Mouse (Mus musculus) midbrain, postnatal 0 days (tissue): ENCODE results near the gene Pom121l12. TPM values are rescaled to one million over a fixed set of nuclear protein-coding genes. Genes with fewer than 3 reads are reported as not detected.

Experiments
- ATAC-seq: fragments of 200-750 bp; cut with Nextera tagmentation; 2 replicates; pipeline ENCODE4 v1.8.0; 2017; ENCODE audit warnings: moderate number of reproducible peaks, mild to moderate bottlenecking, moderate TSS enrichment, moderate library complexity; ENCODE audit not compliant: low FRiP score
- DNase-seq: peaks from one replicate; pipeline ENCODE4 v3.0.0-alpha.2; 2015; ENCODE audit warnings: low spot score
- H3K27ac ChIP-seq: fragments of 300-500 bp; sonication (generic); 2 replicates; pipeline ENCODE4 v1.5.1; 2014; ENCODE audit warnings: low read depth, mild to moderate bottlenecking, low read length, mixed read lengths
- H3K27me3 ChIP-seq: fragments of 300-500 bp; sonication (generic); 2 replicates; pipeline ENCODE4 v1.6.1; 2014; ENCODE audit warnings: low read length, control low read depth, mixed read lengths; ENCODE audit not compliant: insufficient read depth
- H3K36me3 ChIP-seq: fragments of 300-500 bp; sonication (generic); 2 replicates; pipeline ENCODE4 v1.6.1; 2014; ENCODE audit warnings: low read length, control low read depth, mixed read lengths; ENCODE audit not compliant: insufficient read depth
- H3K4me1 ChIP-seq: fragments of 300-500 bp; sonication (generic); 2 replicates; pipeline ENCODE4 v1.6.1; 2014; ENCODE audit warnings: mild to moderate bottlenecking, control low read depth, antibody characterized with exemption, low read length, mixed read lengths; ENCODE audit not compliant: insufficient read depth
- H3K4me2 ChIP-seq: fragments of 300-500 bp; sonication (generic); 2 replicates; pipeline ENCODE4 v1.6.1; 2014; ENCODE audit warnings: low read depth, mild to moderate bottlenecking, low read length, mixed read lengths; ENCODE audit not compliant: poor library complexity, severe bottlenecking
- H3K4me3 ChIP-seq: fragments of 300-500 bp; sonication (generic); 2 replicates; pipeline ENCODE4 v1.5.1; 2014; ENCODE audit warnings: low read depth, mild to moderate bottlenecking, low read length, moderate library complexity
- H3K9ac ChIP-seq: fragments of 300-500 bp; sonication (generic); replicated peaks from 2 replicates; pipeline ENCODE4 v1.6.1; 2014; ENCODE audit warnings: mild to moderate bottlenecking, low read length, moderate library complexity, mixed read lengths; ENCODE audit not compliant: poor library complexity, severe bottlenecking
- H3K9me3 ChIP-seq: fragments of 300-500 bp; sonication (generic); 2 replicates; pipeline ENCODE4 v1.6.1; 2016; ENCODE audit warnings: low read length, control low read depth
- CTCF ChIP-seq: IDR thresholded peaks from 2 replicates; pipeline ENCODE4 v1.5.1; 2016; ENCODE audit warnings: antibody characterized with exemption, mild to moderate bottlenecking
- WGBS: fragments of 180-500 bp; shearing (Covaris S2); extraction: QIAGEN DNeasy Blood & Tissue Kit; methylation state at CpG from one replicate; pipeline ENCODE4 v1.1.7; 2014; 5-methylcytosine and 5-hydroxymethylcytosine counted together
- polyA plus RNA-seq: library from polyadenylated mRNA; unstranded; fragments of >200 nt; fragmentation: Nextera tagmentation; extraction: Ambion mirVana; gene quantifications from 2 replicates; pipeline ENCODE4 v1.2.1, GENCODE M21; 2015
- total RNA-seq: library from RNA; depleted of rRNA; stranded (reverse); fragments of >200 nt; gene quantifications from 2 replicates; pipeline ENCODE4 v1.2.3, GENCODE M21; 2014; rRNA removed

Gene Pom121l12
- total RNA-seq: not detected in 2 replicates
- polyA plus RNA-seq: not detected in 2 replicates

GRCm38 (mm10) chr11:14598976-14599375 lies at the start of gene Pom121l12:
Gene Pom121l12 (plus strand): TSS chr11:14599276.
- Histone ChIP-seq H3K4me1 (no peaks in the 10 kb centered on the region), H3K36me3 (no peaks in the 10 kb centered on the region), H3K9ac (no peak within 1 kb of the TSS), H3K4me3 (no peak within 1 kb of the TSS), H3K4me2 (no peak within 1 kb of the TSS), H3K27ac (no peak within 1 kb of the TSS), H3K9me3 (no peaks in the 10 kb centered on the region), H3K27me3 (no peaks in the 10 kb centered on the region)
- ATAC-seq (no peak), DNase-seq (no peak)
- WGBS: 93% methylated on average over 11 of the region's 11 CpGs
- no peak for TF ChIP-seq CTCF

GRCm38 (mm10) chr11:14611859-14612258 lies 12.8 kb downstream of the Pom121l12 start:
- WGBS: 90% methylated on average over 2 of the region's 2 CpGs
- Histone ChIP-seq H3K4me1 (no peaks in the 10 kb centered on the region), H3K4me2 (no peak overlapping the region), H3K4me3 (no peak overlapping the region), H3K27ac (no peak overlapping the region), H3K27me3 (no peaks in the 10 kb centered on the region), H3K9ac (no peak overlapping the region), H3K36me3 (no peaks in the 10 kb centered on the region), H3K9me3 (no peaks in the 10 kb centered on the region)
- no peak for DNase-seq
- no peak for ATAC-seq
- no peak for TF ChIP-seq CTCF
